In genomic region chr5:96980008-96980634, GRCm38 (mm10) we compare ENCODE assay signal across 7 mouse cellular contexts. TPM values are rescaled to one million over a fixed set of nuclear protein-coding genes. Genes with fewer than 3 reads are reported as not detected.
DNase-seq lines count a peak whose midpoint lies in the region; ATAC-seq and TF ChIP-seq lines count a peak whose summit lies in the region.

No protein-coding gene starts in this region.

- 11% methylated on average over 15 of the region's 15 CpGs for WGBS in kidney, postnatal 0 days
- WGBS in heart, embryonic 14.5 days, result 16% methylated on average over 15 of the region's 15 CpGs

- H3K4me2 ChIP-seq in kidney, postnatal 0 days (ENCODE audit: low read length), result peak overlapping the region; percentile 43
- peak overlapping the region; percentile 5 for H3K4me2 ChIP-seq in heart, embryonic 14.5 days (ENCODE audit: low read length)

- H3K27ac ChIP-seq in kidney, postnatal 0 days, result no peak overlapping the region
- H3K27ac ChIP-seq in heart, embryonic 14.5 days (replicated peaks in 1 of 2; ENCODE audit: control insufficient read depth in 1 of 2, insufficient read depth in 1 of 2, low read depth in 2 of 2, low read length in 2 of 2), result no peak overlapping the region

- no peak overlapping the region for H3K9ac ChIP-seq in kidney, postnatal 0 days (ENCODE audit: low read depth, low read length)
- no peak overlapping the region for H3K9ac ChIP-seq in heart, embryonic 14.5 days (ENCODE audit: low read length)

- no peak for TF ChIP-seq CTCF in kidney, postnatal 0 days (IDR thresholded peaks at IDR 0.05; ENCODE audit: low read depth)
- TF ChIP-seq CTCF in Patski (IDR thresholded peaks at IDR 0.05), result no peak

- H3K4me1 ChIP-seq in kidney, postnatal 0 days (replicated peaks; ENCODE audit: insufficient read depth, low read length), result peaks cover 16% of the 10 kb centered on the region; the same call in 1 of the 2 replicates
- peaks cover 11 to 13% of the 10 kb centered on the region in 2 experiments; a peak in 3 of 4 replicates for H3K4me1 ChIP-seq in heart, embryonic 14.5 days (ENCODE audit: control insufficient read depth in 2 of 2, insufficient read depth in 2 of 2, low read length in 2 of 2)

- H3K4me3 ChIP-seq in kidney, postnatal 0 days (replicated peaks; ENCODE audit: low read depth, low read length), result no peak overlapping the region
- H3K4me3 ChIP-seq in heart, embryonic 14.5 days (ENCODE audit: control insufficient read depth in 1 of 2, insufficient read depth in 1 of 2, low read depth in 1 of 2, low read length in 2 of 2), result no peak overlapping the region

- H3K36me3 ChIP-seq in kidney, postnatal 0 days (ENCODE audit: insufficient read depth, low read length), result no peaks in the 10 kb centered on the region
- H3K36me3 ChIP-seq in heart, embryonic 14.5 days (ENCODE audit: control insufficient read depth, insufficient read depth, low read length), result no peaks in the 10 kb centered on the region

- H3K27me3 ChIP-seq in kidney, postnatal 0 days (ENCODE audit: insufficient read depth, low read length), result no peaks in the 10 kb centered on the region
- peaks cover 6% of the 10 kb centered on the region for H3K27me3 ChIP-seq in Patski
- H3K27me3 ChIP-seq in heart, embryonic 14.5 days (ENCODE audit: control insufficient read depth, insufficient read depth, low read length), result 0 out of 2 replicates have a peak, but pooled peaks cover 3% of the 10 kb centered on the region

- in situ Hi-C loops in Patski (cut with MboI; ENCODE audit: low pct_unique_long_range_greater_than_20kb), result no loop called here

- ATAC-seq in kidney, postnatal 0 days (replicated peaks; ENCODE audit: low FRiP score, low read depth), result no peak
- ATAC-seq in Patski, result peak; percentile 94
- no peak for ATAC-seq in heart, embryonic 14.5 days (ENCODE audit: insufficient number of reproducible peaks, insufficient read depth, low FRiP score, low read depth)

- no peaks in the 10 kb centered on the region for H3K9me3 ChIP-seq in kidney, postnatal 0 days (replicated peaks; ENCODE audit: low read length)
- H3K9me3 ChIP-seq in heart, embryonic 14.5 days (ENCODE audit: control insufficient read depth, low read length), result 0 out of 2 replicates have a peak, but pooled peaks cover 7% of the 10 kb centered on the region

- POLR2A ChIA-PET in Patski (lab: Charles Lee), result interaction anchor here (2.4 kb wide), 1 partner anchor 16 kb away, joined by 9 read pairs; the partner anchor contains the start of gene Bmp2k

- peak; percentile 56 for DNase-seq in kidney, postnatal 0 days (ENCODE audit: low spot score)
- no peak for DNase-seq in kidney, adult 8-10 months
- DNase-seq in Patski (ENCODE audit: low read depth, low spot score), result peak; percentile 85
- DNase-seq in naive thymus-derived CD4-positive, alpha-beta T cell, adult 2 months (ENCODE audit: low read depth), result peak; percentile 19
- no peak for DNase-seq in adrenal gland, postnatal 4 days (ENCODE audit: low spot score in 2 of 2)
- no peak for DNase-seq in gastrocnemius, adult 18-20 months (ENCODE audit: low spot score)

- CTCF ChIA-PET in Patski (lab: Charles Lee), result interaction anchor here (1.0 to 2.9 kb wide), 3 partner anchors 9 to 57 kb away, joined by 3 to 15 read pairs (median 3); partner anchors contain the start of gene Bmp2k

RNA-seq across cellular contexts. Expression of gene Bmp2k, which starts 17.4 kb away (rescaled TPM):
- 11.3 and 11.9 TPM in 2 replicates for polyA plus RNA-seq in kidney, postnatal 0 days (2015; fragmentation: Nextera tagmentation; extraction: Ambion mirVana)
- 13.9 TPM for polyA plus RNA-seq in Patski (2021)
- 8.1 and 8.3 TPM in 2 replicates for polyA plus RNA-seq in heart, embryonic 14.5 days (2014; fragmentation: Nextera tagmentation; extraction: Ambion mirVana)
- 10 to 100 TPM; 25.3 to 26.8 TPM for total RNA-seq in adrenal gland, postnatal 4 days (2021)
- 10 to 100 TPM; 11.8 to 13.2 TPM for total RNA-seq in gastrocnemius, adult 18-20 months (2021)

Comparison
In these comparisons a context has a peak if more than half of its experiments do, and no peak if none do; other contexts are left out.
1. DNase-seq: peak in kidney, postnatal 0 days (single experiment), Patski (single experiment) and naive thymus-derived CD4-positive, alpha-beta T cell, adult 2 months (single experiment); none in kidney, adult 8-10 months (0 of 2), adrenal gland, postnatal 4 days (0 of 2) and gastrocnemius, adult 18-20 months (single experiment).